Mouse (Mus musculus) lung, postnatal 36 days (tissue): ENCODE measurements around the gene Rnf144a.

Experiments
- DNase-seq: peaks from one replicate; pipeline ENCODE4 v3.0.0; 2022; ENCODE audit warnings: mixed read lengths

Rnf144a gene

GRCm38 (mm10) chr12:26404781-26405702, 10.0 kb downstream of the Rnf144a start:
- peak; percentile 85 for DNase-seq

GRCm38 (mm10) chr12:26403372-26404125, 11.5 kb downstream of the Rnf144a start:
- peak; percentile 55 for DNase-seq

- DNase-seq = peak; percentile 69
Observed at GRCm38 (mm10) chr12:26401696-26402470, 13.2 kb downstream of the Rnf144a start.

GRCm38 (mm10) chr12:26401254-26401653, 13.8 kb downstream of the Rnf144a start:
- no peak for DNase-seq

GRCm38 (mm10) chr12:26400762-26401161, 14.3 kb downstream of the Rnf144a start:
- DNase-seq = no peak

- no peak for DNase-seq
Observed at GRCm38 (mm10) chr12:26399391-26399790, 15.7 kb downstream of the Rnf144a start.

- DNase-seq = peak; percentile 72
Observed at GRCm38 (mm10) chr12:26398597-26398996, 16.5 kb downstream of the Rnf144a start.

GRCm38 (mm10) chr12:26394485-26395470, 20.3 kb downstream of the Rnf144a start:
- no peak for DNase-seq

- DNase-seq = no peak
Observed at GRCm38 (mm10) chr12:26393291-26393690, 21.8 kb downstream of the Rnf144a start.

GRCm38 (mm10) chr12:26391162-26391561, 23.9 kb downstream of the Rnf144a start:
- peak; percentile 43 for DNase-seq

GRCm38 (mm10) chr12:26387523-26387922, 27.5 kb downstream of the Rnf144a start:
- DNase-seq = no peak

- no peak for DNase-seq
Observed at GRCm38 (mm10) chr12:26386947-26387346, 28.1 kb downstream of the Rnf144a start.

- peak; percentile 37 for DNase-seq
Observed at GRCm38 (mm10) chr12:26386189-26386588, 28.9 kb downstream of the Rnf144a start.

- DNase-seq = no peak
Observed at GRCm38 (mm10) chr12:26385735-26386134, 29.3 kb downstream of the Rnf144a start.

- DNase-seq = no peak
Observed at GRCm38 (mm10) chr12:26381730-26382129, 33.3 kb downstream of the Rnf144a start.

GRCm38 (mm10) chr12:26379797-26380196, 35.3 kb downstream of the Rnf144a start:
- DNase-seq = no peak

- DNase-seq = no peak
Observed at GRCm38 (mm10) chr12:26377691-26378090, 37.4 kb downstream of the Rnf144a start.

- DNase-seq = no peak
Observed at GRCm38 (mm10) chr12:26376541-26377323, 38.3 kb downstream of the Rnf144a start.

GRCm38 (mm10) chr12:26373721-26374120, 41.3 kb downstream of the Rnf144a start:
- DNase-seq = no peak

GRCm38 (mm10) chr12:26370004-26370403, 45.0 kb downstream of the Rnf144a start:
- no peak for DNase-seq

- no peak for DNase-seq
Observed at GRCm38 (mm10) chr12:26367361-26367760, 47.7 kb downstream of the Rnf144a start.
